Mouse (Mus musculus): Measurements from ENCODE around the gene Crocc2. TPM values are rescaled to one million over a fixed set of nuclear protein-coding genes. Genes with fewer than 3 reads are reported as not detected.

The Crocc2 gene
- polyA plus RNA-seq, 1 experiment from 2014 or later: 0.32 TPM

GRCm38 (mm10) chr1:93216839-93217497, 48.4 kb downstream of the Crocc2 start:
- no peak for ATAC-seq (ENCODE audit: insufficient number of reproducible peaks, low FRiP score, low TSS enrichment, low read depth)
- whole genome bisulfite sequencing: 60% methylated on average over 9 of the region's 9 CpGs
- H3K27ac ChIP-seq (replicated peaks; ENCODE audit: low read depth, low read length): 0 out of 2 replicates have a peak overlapping the region, but pooled peaks have one; percentile 47

GRCm38 (mm10) chr1:93217530-93217929, 49.0 kb downstream of the Crocc2 start:
- Histone ChIP-seq H3K9me3 (ENCODE audit: control insufficient read depth, low read length) (no peaks in the 10 kb centered on the region), H3K4me3 (ENCODE audit: low read depth, low read length) (no peak overlapping the region), H3K27ac (replicated peaks; ENCODE audit: low read depth, low read length) (peak overlapping the region; percentile 52; the same call in 1 of the 2 replicates), H3K36me3 (ENCODE audit: control insufficient read depth, insufficient read depth, low read length) (no peaks in the 10 kb centered on the region), H3K9ac (ENCODE audit: low read length) (no peak overlapping the region), H3K4me2 (ENCODE audit: low read depth, severe bottlenecking) (no peak overlapping the region), H3K27me3 (ENCODE audit: control insufficient read depth, insufficient read depth, low read length) (no peaks in the 10 kb centered on the region), H3K4me1 (ENCODE audit: control insufficient read depth, insufficient read depth, low read length) (peaks cover 43% of the 10 kb centered on the region)
- ATAC-seq (ENCODE audit: insufficient number of reproducible peaks, low FRiP score, low TSS enrichment, low read depth) (no peak), DNase-seq (ENCODE audit: low spot score) (no peak)
- 52% methylated on average over 7 of the region's 7 CpGs for WGBS

More at GRCm38 (mm10) chr1:93216839-93217497, 48.4 kb downstream of the Crocc2 start:
- no peak overlapping the region for H3K4me3 ChIP-seq (ENCODE audit: low read depth, low read length)
- H3K4me1 ChIP-seq (ENCODE audit: control insufficient read depth, insufficient read depth, low read length): peaks cover 47% of the 10 kb centered on the region
- H3K4me2 ChIP-seq (ENCODE audit: low read depth, severe bottlenecking): no peak overlapping the region
- DNase-seq (ENCODE audit: low spot score): no peak
- H3K36me3 ChIP-seq (ENCODE audit: control insufficient read depth, insufficient read depth, low read length): no peaks in the 10 kb centered on the region
- H3K27me3 ChIP-seq (ENCODE audit: control insufficient read depth, insufficient read depth, low read length): no peaks in the 10 kb centered on the region
- no peaks in the 10 kb centered on the region for H3K9me3 ChIP-seq (ENCODE audit: control insufficient read depth, low read length)
- H3K9ac ChIP-seq (ENCODE audit: low read length): no peak overlapping the region

GRCm38 (mm10) chr1:93220776-93221175, 52.3 kb downstream of the Crocc2 start:
- H3K27ac ChIP-seq (replicated peaks; ENCODE audit: low read depth, low read length): peak overlapping the region; percentile 93
- no peaks in the 10 kb centered on the region for H3K36me3 ChIP-seq (ENCODE audit: control insufficient read depth, insufficient read depth, low read length)
- no peaks in the 10 kb centered on the region for H3K27me3 ChIP-seq (ENCODE audit: control insufficient read depth, insufficient read depth, low read length)
- peak; percentile 60 for DNase-seq (ENCODE audit: low spot score)
- no peak overlapping the region for H3K4me2 ChIP-seq (ENCODE audit: low read depth, severe bottlenecking)
- peaks cover 55% of the 10 kb centered on the region for H3K4me1 ChIP-seq (ENCODE audit: control insufficient read depth, insufficient read depth, low read length)
- no peaks in the 10 kb centered on the region for H3K9me3 ChIP-seq (ENCODE audit: control insufficient read depth, low read length)
- no peak overlapping the region for H3K4me3 ChIP-seq (ENCODE audit: low read depth, low read length)
- H3K9ac ChIP-seq (ENCODE audit: low read length): peak overlapping the region; percentile 40
- peak; percentile 51; the same call in 1 of the 2 replicates for ATAC-seq (ENCODE audit: insufficient number of reproducible peaks, low FRiP score, low TSS enrichment, low read depth)
- WGBS: 42% methylated on average over 7 of the region's 7 CpGs

GRCm38 (mm10) chr1:93223972-93224371, 55.4 kb downstream of the Crocc2 start:
- ATAC-seq (ENCODE audit: insufficient number of reproducible peaks, low FRiP score, low TSS enrichment, low read depth) (no peak), DNase-seq (ENCODE audit: low spot score) (peak; percentile 82)
- H3K9me3 ChIP-seq (ENCODE audit: control insufficient read depth, low read length): no peaks in the 10 kb centered on the region
- H3K9ac ChIP-seq (ENCODE audit: low read length): no peak overlapping the region
- WGBS: 11% methylated on average over 18 of the region's 18 CpGs
- H3K27ac ChIP-seq (replicated peaks; ENCODE audit: low read depth, low read length): no peak overlapping the region
- no peaks in the 10 kb centered on the region for H3K27me3 ChIP-seq (ENCODE audit: control insufficient read depth, insufficient read depth, low read length)
- H3K4me2 ChIP-seq (ENCODE audit: low read depth, severe bottlenecking): no peak overlapping the region
- H3K4me1 ChIP-seq (ENCODE audit: control insufficient read depth, insufficient read depth, low read length): peaks cover 54% of the 10 kb centered on the region
- no peak overlapping the region for H3K4me3 ChIP-seq (ENCODE audit: low read depth, low read length)
- H3K36me3 ChIP-seq (ENCODE audit: control insufficient read depth, insufficient read depth, low read length): no peaks in the 10 kb centered on the region

- ATAC-seq (ENCODE audit: insufficient number of reproducible peaks, low FRiP score, low TSS enrichment, low read depth): no peak
- Histone ChIP-seq H3K9ac (ENCODE audit: low read length) (no peak overlapping the region), H3K27ac (replicated peaks; ENCODE audit: low read depth, low read length) (peak overlapping the region; percentile 72), H3K4me2 (ENCODE audit: low read depth, severe bottlenecking) (no peak overlapping the region), H3K36me3 (ENCODE audit: control insufficient read depth, insufficient read depth, low read length) (no peaks in the 10 kb centered on the region), H3K9me3 (ENCODE audit: control insufficient read depth, low read length) (no peaks in the 10 kb centered on the region), H3K4me3 (ENCODE audit: low read depth, low read length) (no peak overlapping the region), H3K4me1 (ENCODE audit: control insufficient read depth, insufficient read depth, low read length) (peaks cover 50% of the 10 kb centered on the region), H3K27me3 (ENCODE audit: control insufficient read depth, insufficient read depth, low read length) (no peaks in the 10 kb centered on the region)
- DNase-seq (ENCODE audit: low spot score): peak; percentile 63
- 18% methylated on average over 4 of the region's 4 CpGs for WGBS
Observed at GRCm38 (mm10) chr1:93225226-93225625, 56.7 kb downstream of the Crocc2 start.

- no peaks in the 10 kb centered on the region for H3K27me3 ChIP-seq (ENCODE audit: control insufficient read depth, insufficient read depth, low read length)
- no peaks in the 10 kb centered on the region for H3K9me3 ChIP-seq (ENCODE audit: control insufficient read depth, low read length)
- no peak overlapping the region for H3K9ac ChIP-seq (ENCODE audit: low read length)
- H3K27ac ChIP-seq (replicated peaks; ENCODE audit: low read depth, low read length): peak overlapping the region; percentile 68
- H3K4me3 ChIP-seq (ENCODE audit: low read depth, low read length): no peak overlapping the region
- 61% methylated on average over 5 of the region's 5 CpGs for WGBS
- DNase-seq (ENCODE audit: low spot score) (no peak), ATAC-seq (ENCODE audit: insufficient number of reproducible peaks, low FRiP score, low TSS enrichment, low read depth) (no peak)
- H3K4me2 ChIP-seq (ENCODE audit: low read depth, severe bottlenecking): no peak overlapping the region
- no peaks in the 10 kb centered on the region for H3K36me3 ChIP-seq (ENCODE audit: control insufficient read depth, insufficient read depth, low read length)
- H3K4me1 ChIP-seq (ENCODE audit: control insufficient read depth, insufficient read depth, low read length): peaks cover 44% of the 10 kb centered on the region
Observed at GRCm38 (mm10) chr1:93225731-93226520, 57.4 kb downstream of the Crocc2 start.

GRCm38 (mm10) chr1:93227303-93227975, 58.9 kb downstream of the Crocc2 start:
- no peaks in the 10 kb centered on the region for H3K36me3 ChIP-seq (ENCODE audit: control insufficient read depth, insufficient read depth, low read length)
- peaks cover 44% of the 10 kb centered on the region for H3K4me1 ChIP-seq (ENCODE audit: control insufficient read depth, insufficient read depth, low read length)
- H3K9me3 ChIP-seq (ENCODE audit: control insufficient read depth, low read length): no peaks in the 10 kb centered on the region
- no peak overlapping the region for H3K4me3 ChIP-seq (ENCODE audit: low read depth, low read length)
- H3K27ac ChIP-seq (replicated peaks; ENCODE audit: low read depth, low read length): no peak overlapping the region
- DNase-seq (ENCODE audit: low spot score) (no peak), ATAC-seq (ENCODE audit: insufficient number of reproducible peaks, low FRiP score, low TSS enrichment, low read depth) (no peak)
- no peak overlapping the region for H3K9ac ChIP-seq (ENCODE audit: low read length)
- H3K27me3 ChIP-seq (ENCODE audit: control insufficient read depth, insufficient read depth, low read length): no peaks in the 10 kb centered on the region
- WGBS: 82% methylated on average over 7 of the region's 7 CpGs
- H3K4me2 ChIP-seq (ENCODE audit: low read depth, severe bottlenecking): no peak overlapping the region

GRCm38 (mm10) chr1:93227976-93228365, 59.4 kb downstream of the Crocc2 start:
- no peak overlapping the region for H3K27ac ChIP-seq (replicated peaks; ENCODE audit: low read depth, low read length)
- DNase-seq (ENCODE audit: low spot score): no peak
- H3K27me3 ChIP-seq (ENCODE audit: control insufficient read depth, insufficient read depth, low read length): no peaks in the 10 kb centered on the region
- WGBS: 94% methylated on average over 7 of the region's 7 CpGs
- peaks cover 49% of the 10 kb centered on the region for H3K4me1 ChIP-seq (ENCODE audit: control insufficient read depth, insufficient read depth, low read length)
- H3K4me2 ChIP-seq (ENCODE audit: low read depth, severe bottlenecking): no peak overlapping the region
- no peak overlapping the region for H3K4me3 ChIP-seq (ENCODE audit: low read depth, low read length)
- no peaks in the 10 kb centered on the region for H3K9me3 ChIP-seq (ENCODE audit: control insufficient read depth, low read length)
- no peak overlapping the region for H3K9ac ChIP-seq (ENCODE audit: low read length)
- no peak for ATAC-seq (ENCODE audit: insufficient number of reproducible peaks, low FRiP score, low TSS enrichment, low read depth)
- H3K36me3 ChIP-seq (ENCODE audit: control insufficient read depth, insufficient read depth, low read length): no peaks in the 10 kb centered on the region
